In the genomic region with DNA sequence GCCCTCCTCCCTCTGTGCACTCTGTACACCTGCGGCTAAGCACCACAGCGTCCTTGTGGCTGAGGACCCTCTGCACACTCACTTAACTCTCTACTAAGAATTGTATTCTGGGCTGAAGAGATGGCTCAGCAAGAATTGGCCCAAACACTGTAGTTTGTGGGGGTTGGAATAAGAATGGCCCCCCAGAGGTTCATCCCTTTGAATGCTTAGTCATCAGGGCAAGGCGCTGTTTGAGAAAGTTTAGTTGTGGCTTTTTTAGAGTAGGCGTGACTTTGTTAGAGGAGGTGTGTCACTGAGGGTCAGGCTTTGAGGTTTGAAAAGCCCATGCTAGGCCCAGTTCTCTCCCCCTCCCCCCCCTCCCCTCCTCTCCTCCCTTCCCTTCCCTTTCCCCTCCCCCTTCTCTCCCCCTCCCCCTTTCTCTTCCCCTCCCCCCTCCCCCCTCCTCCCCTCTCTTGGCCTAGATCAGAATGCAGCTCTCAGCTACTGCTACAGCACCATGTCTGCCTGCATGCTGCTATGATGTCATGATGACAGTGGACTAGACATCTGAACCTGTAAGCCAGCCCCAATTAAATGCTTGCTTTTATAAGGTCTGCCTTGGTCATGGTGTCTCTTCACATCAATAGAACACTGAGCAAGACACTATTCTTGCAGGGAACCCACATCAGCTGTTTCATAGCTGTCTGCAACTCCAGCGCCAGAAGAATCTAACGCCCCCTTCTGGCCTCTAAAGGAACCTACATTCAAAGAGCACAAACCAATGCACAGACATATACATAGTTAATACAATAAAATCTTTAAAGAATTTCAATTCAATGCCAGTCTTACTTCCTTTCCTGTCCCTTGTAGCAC, we compare ENCODE assay signal across 19 mouse cellular contexts. TPM values are rescaled to one million over a fixed set of nuclear protein-coding genes. Genes with fewer than 3 reads are reported as not detected.
DNase-seq lines count a peak whose midpoint lies in the region; ATAC-seq lines count a peak whose summit lies in the region.
"Had no signal": no experiment of that assay in that cellular context is flagged by ENCODE, and none has a peak within 500 bp of the region (broad histone marks: within the 10 kb centered on the region; RNA-seq: fewer than 3 reads in every experiment).

No protein-coding gene starts in this region.

- 85% methylated on average over 6 of the region's 6 CpGs for WGBS in heart, embryonic 16.5 days
- 81% methylated on average over 6 of the region's 6 CpGs for WGBS in heart, embryonic 11.5 days (ENCODE audit: insufficient replicate concordance)
- WGBS in midbrain, embryonic 10.5 days: 79% methylated on average over 6 of the region's 6 CpGs

- peaks cover 3% of the 10 kb centered on the region for H3K4me1 ChIP-seq in heart, embryonic 16.5 days (ENCODE audit: control insufficient read depth, insufficient read depth, low read length)
- peaks cover 4% of the 10 kb centered on the region; the same call in 1 of the 2 replicates for H3K4me1 ChIP-seq in heart, embryonic 11.5 days (ENCODE audit: control insufficient read depth, insufficient read depth, low read length)
- H3K4me1 ChIP-seq in megakaryocyte, embryonic 14.5 days: peaks cover 58% of the 10 kb centered on the region
- H3K4me1 ChIP-seq in midbrain, embryonic 10.5 days: peaks cover 17% of the 10 kb centered on the region

- H3K27ac ChIP-seq in heart, embryonic 16.5 days (ENCODE audit: low read length): no peak overlapping the region
- no peak overlapping the region for H3K27ac ChIP-seq in heart, embryonic 11.5 days (ENCODE audit: low read depth, low read length)
- H3K27ac ChIP-seq in midbrain, embryonic 10.5 days (replicated peaks): no peak overlapping the region
- H3K27ac ChIP-seq: embryonic facial prominence, embryonic 15.5 days; hindbrain, embryonic 14.5 days; kidney, postnatal 0 days; midbrain, embryonic 13.5 days; neural tube, embryonic 13.5 days had no signal

- ATAC-seq in heart, embryonic 16.5 days (replicated peaks; ENCODE audit: extremely low read depth, insufficient read depth, low FRiP score): peak; percentile 47; the same call in 1 of the 2 replicates
- ATAC-seq in heart, embryonic 11.5 days (replicated peaks; ENCODE audit: insufficient number of reproducible peaks, low FRiP score, low TSS enrichment): no peak
- ATAC-seq: forebrain, embryonic 14.5 days; midbrain, embryonic 13.5 days had no signal

- peak; percentile 31 for DNase-seq in 3T3-L1 (ENCODE audit: low read depth, low spot score)
- DNase-seq in ZHBTc4 (ENCODE audit: low read depth, low spot score): peak; percentile 60
- no peak for DNase-seq in cerebellum, adult 9-10 months
- DNase-seq in layer of hippocampus, adult 9-11 months: no peak
- DNase-seq in midbrain, embryonic 10.5 days (ENCODE audit: low spot score): no peak
- DNase-seq: adrenal gland, postnatal 10 days; layer of hippocampus, postnatal 36 days; lung, postnatal 10 days; right cerebral cortex, adult 18-20 months had no signal

- H3K4me3 ChIP-seq in heart, embryonic 16.5 days (ENCODE audit: low read length): no peak overlapping the region
- H3K4me3 ChIP-seq in heart, embryonic 11.5 days (ENCODE audit: low read depth, low read length): no peak overlapping the region
- peak overlapping the region; percentile 56 for H3K4me3 ChIP-seq in megakaryocyte, embryonic 14.5 days (replicated peaks)
- H3K4me3 ChIP-seq in midbrain, embryonic 10.5 days: no peak overlapping the region
- H3K4me3 ChIP-seq: embryonic facial prominence, embryonic 15.5 days; heart, embryonic 12.5 days; midbrain, embryonic 13.5 days; neural tube, embryonic 13.5 days had no signal

- H3K27me3 ChIP-seq in heart, embryonic 16.5 days (ENCODE audit: control insufficient read depth, insufficient read depth, low read length): no peaks in the 10 kb centered on the region
- H3K27me3 ChIP-seq in heart, embryonic 11.5 days (ENCODE audit: control insufficient read depth, insufficient read depth, low read length): peaks cover 5% of the 10 kb centered on the region; the same call in 1 of the 2 replicates
- H3K27me3 ChIP-seq in megakaryocyte, embryonic 14.5 days (replicated peaks): no peaks in the 10 kb centered on the region
- no peaks in the 10 kb centered on the region for H3K27me3 ChIP-seq in midbrain, embryonic 10.5 days (ENCODE audit: low read depth, poor library complexity, severe bottlenecking)
- H3K27me3 ChIP-seq: embryonic facial prominence, embryonic 15.5 days; midbrain, embryonic 13.5 days; neural tube, embryonic 13.5 days had no signal

- no peaks in the 10 kb centered on the region for H3K9me3 ChIP-seq in heart, embryonic 16.5 days (replicated peaks; ENCODE audit: control insufficient read depth, low read length)
- H3K9me3 ChIP-seq in heart, embryonic 11.5 days (replicated peaks; ENCODE audit: control insufficient read depth, low read length): no peaks in the 10 kb centered on the region
- H3K9me3 ChIP-seq in megakaryocyte, embryonic 14.5 days: no peaks in the 10 kb centered on the region
- H3K9me3 ChIP-seq in midbrain, embryonic 10.5 days (replicated peaks): no peaks in the 10 kb centered on the region
- H3K9me3 ChIP-seq: embryonic facial prominence, embryonic 15.5 days; heart, embryonic 12.5 days; midbrain, embryonic 13.5 days; neural tube, embryonic 13.5 days had no signal

- no peak overlapping the region for H3K9ac ChIP-seq in heart, embryonic 16.5 days (ENCODE audit: low read length)
- H3K9ac ChIP-seq in heart, embryonic 11.5 days (ENCODE audit: low read depth, low read length): no peak overlapping the region
- H3K9ac ChIP-seq: embryonic facial prominence, embryonic 15.5 days; heart, embryonic 12.5 days; hindbrain, embryonic 14.5 days; midbrain, embryonic 13.5 days; neural tube, embryonic 13.5 days had no signal

- H3K4me2 ChIP-seq in heart, embryonic 16.5 days (ENCODE audit: low read depth, low read length): no peak overlapping the region
- H3K4me2 ChIP-seq in heart, embryonic 11.5 days: no peak overlapping the region
- H3K4me2 ChIP-seq: embryonic facial prominence, embryonic 15.5 days; heart, embryonic 12.5 days; hindbrain, embryonic 14.5 days; midbrain, embryonic 13.5 days; neural tube, embryonic 13.5 days had no signal

- no peaks in the 10 kb centered on the region for H3K36me3 ChIP-seq in heart, embryonic 16.5 days (ENCODE audit: control insufficient read depth, insufficient read depth)
- H3K36me3 ChIP-seq in heart, embryonic 11.5 days (ENCODE audit: control insufficient read depth, insufficient read depth, low read length): no peaks in the 10 kb centered on the region
- peaks cover 3% of the 10 kb centered on the region for H3K36me3 ChIP-seq in megakaryocyte, embryonic 14.5 days (replicated peaks; ENCODE audit: low read length)
- no peaks in the 10 kb centered on the region for H3K36me3 ChIP-seq in midbrain, embryonic 10.5 days
- H3K36me3 ChIP-seq: embryonic facial prominence, embryonic 15.5 days; heart, embryonic 12.5 days; midbrain, embryonic 13.5 days; neural tube, embryonic 13.5 days had no signal

RNA-seq across cellular contexts. Expression of gene Lbr, which starts 23.8 kb away (rescaled TPM):
- polyA plus RNA-seq in heart, embryonic 16.5 days (2015; fragmentation: Nextera tagmentation; extraction: Ambion mirVana): 69.5 and 92.6 TPM in 2 replicates
- polyA plus RNA-seq in heart, embryonic 11.5 days (2014; fragmentation: Nextera tagmentation; extraction: Ambion mirVana): 105 and 112 TPM in 2 replicates
- 24.2 and 54.4 TPM in 2 replicates for polyA plus RNA-seq in megakaryocyte, embryonic 14.5 days (2012; ENCODE audit: insufficient read depth, low replicate concordance)
- 216 and 218 TPM in 2 replicates for polyA plus RNA-seq in midbrain, embryonic 10.5 days (2016; fragmentation: Nextera tagmentation; extraction: Ambion mirVana)

Comparison
In these comparisons a context has a peak if more than half of its experiments do, and no peak if none do; other contexts are left out.
1. DNase-seq: peak in 3T3-L1 (single experiment) and ZHBTc4 (single experiment); none in cerebellum, adult 9-10 months (single experiment), layer of hippocampus, adult 9-11 months (single experiment) and midbrain, embryonic 10.5 days (single experiment).